Mouse (Mus musculus): ENCODE results near the gene Enpp6.
"Not testable (repeated sequence)": the region's sequence is repeated elsewhere in the genome, so short reads cannot be mapped to it uniquely, and the experiment has no call there.

The Enpp6 gene

DNA sequence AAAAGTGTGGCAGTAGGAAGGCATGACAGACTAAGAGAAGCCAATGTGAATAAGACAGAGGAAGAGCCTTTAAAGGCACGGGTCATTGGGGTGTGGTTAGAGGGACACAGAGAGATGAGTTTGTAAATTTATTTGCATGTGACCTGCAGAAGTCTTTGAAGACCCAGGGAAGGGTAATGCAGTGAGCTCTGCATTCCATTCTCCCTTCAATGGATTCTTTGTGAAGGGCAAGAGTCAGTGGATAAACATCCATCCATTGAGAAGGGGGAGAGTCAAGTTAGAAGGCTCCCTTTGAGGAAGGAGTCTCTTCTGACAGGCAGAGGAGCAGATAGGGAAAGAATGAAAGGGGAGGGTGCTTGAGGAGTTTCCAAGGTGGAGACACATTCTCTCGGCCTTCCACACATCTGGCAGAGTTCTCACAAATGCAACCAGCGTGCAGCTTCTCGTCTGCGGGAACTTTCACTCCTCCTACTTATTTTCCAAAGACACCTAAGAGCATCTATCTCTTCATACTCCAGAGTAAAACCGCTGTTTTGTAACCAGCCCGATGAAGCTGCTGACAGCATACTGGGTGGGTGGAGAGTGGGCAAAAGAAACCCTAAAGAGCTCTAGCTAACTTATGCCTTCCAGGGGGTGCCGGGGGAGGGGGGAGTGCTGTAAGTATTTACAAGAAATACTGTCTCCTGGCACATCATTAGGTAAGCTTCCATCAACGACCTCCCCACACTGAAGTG, 9.4 kb downstream of the Enpp6 start:
- no peak for DNase-seq (ENCODE audit: low spot score)

- DNase-seq (ENCODE audit: low spot score): no peak
Observed at GRCm38 (mm10) chr8:47005676-47006075, 19.0 kb downstream of the Enpp6 start.

DNA sequence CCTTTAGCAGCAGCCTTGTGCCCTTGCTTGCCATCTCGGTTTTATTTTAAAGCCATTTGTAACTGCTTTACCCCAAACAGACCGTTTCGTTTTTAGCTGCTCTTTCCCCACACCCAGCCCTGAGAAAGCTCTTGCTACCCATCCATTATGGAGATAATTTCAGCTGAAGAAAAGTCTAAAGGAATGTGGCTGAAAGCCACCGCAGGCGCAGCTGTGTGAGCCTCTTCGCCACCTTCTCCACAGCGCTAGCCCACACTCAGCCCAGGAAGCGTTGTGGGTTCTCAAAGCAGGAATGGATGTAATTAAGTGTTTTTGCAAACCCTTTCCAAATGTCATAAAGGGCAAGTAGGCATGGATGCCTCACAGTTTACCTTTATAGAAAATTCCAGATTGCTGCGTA, 20.1 kb downstream of the Enpp6 start:
- DNase-seq (ENCODE audit: low spot score): no peak

DNA sequence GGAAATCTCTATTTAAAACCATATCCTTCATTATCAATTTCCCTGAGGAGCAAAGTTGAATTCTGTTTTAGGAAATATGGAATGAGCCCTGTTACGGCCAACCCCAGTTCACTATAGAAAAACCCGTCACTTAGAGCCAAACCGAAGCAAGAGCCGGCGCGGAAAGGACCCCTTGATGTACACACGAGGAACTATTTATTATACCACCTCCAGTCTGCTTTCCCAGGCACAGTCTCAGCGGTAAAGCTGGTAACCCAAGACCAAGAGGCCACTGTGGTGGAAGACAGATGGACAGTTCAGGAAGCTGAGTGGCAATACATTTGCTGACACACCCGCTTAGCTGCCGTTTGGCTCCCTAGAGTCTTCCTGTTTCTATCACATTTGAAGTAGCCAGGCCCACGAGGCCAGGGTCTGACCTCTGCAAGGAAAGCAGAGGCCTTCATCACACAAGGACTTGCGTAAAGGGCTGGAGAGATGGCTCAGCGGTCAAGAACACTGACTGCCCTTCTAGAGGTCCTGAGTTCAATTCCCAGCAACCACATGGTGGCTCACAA, 21.6 kb downstream of the Enpp6 start:
- no peak for DNase-seq (ENCODE audit: low spot score)

DNA sequence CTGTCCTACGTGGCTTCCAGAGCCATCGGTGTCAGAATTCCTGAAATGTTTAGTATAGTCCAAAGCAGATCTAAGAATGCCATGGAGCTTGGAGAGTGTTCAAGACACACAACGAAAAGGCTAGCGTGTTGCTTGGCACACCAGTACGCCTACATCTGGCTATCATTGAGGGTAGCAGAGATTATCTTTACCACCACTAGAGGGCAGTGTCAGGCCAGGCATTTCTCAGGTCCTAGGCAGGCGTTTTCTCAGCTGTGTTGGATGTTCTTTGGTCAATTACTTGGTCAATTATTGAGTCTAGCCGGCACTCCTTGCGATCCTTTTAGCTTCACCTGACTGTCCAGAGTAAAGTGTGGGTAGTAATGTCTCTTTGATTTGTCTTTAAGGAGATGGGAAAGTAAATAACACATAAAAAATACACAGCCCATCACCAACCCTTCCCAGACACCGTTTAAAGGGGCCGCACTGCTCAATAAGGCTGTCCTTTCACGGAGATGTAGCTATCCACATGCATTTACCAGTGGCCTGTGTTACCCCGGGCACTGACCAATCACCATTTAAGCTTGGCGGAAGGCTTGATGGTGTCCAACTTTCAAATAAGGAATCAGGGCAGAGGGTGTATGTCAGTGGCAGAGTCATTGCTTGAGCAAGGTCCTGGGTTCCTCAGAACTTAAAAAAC, 29.7 kb downstream of the Enpp6 start:
- peak; percentile 93 for DNase-seq (ENCODE audit: low spot score)

- DNase-seq (ENCODE audit: low spot score): peak; percentile 36
Observed at GRCm38 (mm10) chr8:47021135-47021555, 34.5 kb downstream of the Enpp6 start.

GRCm38 (mm10) chr8:47024612-47025011, 37.9 kb downstream of the Enpp6 start:
- DNase-seq (ENCODE audit: low spot score): no peak

GRCm38 (mm10) chr8:47026841-47027490, 40.3 kb downstream of the Enpp6 start:
- no peak for DNase-seq (ENCODE audit: low spot score)

DNA sequence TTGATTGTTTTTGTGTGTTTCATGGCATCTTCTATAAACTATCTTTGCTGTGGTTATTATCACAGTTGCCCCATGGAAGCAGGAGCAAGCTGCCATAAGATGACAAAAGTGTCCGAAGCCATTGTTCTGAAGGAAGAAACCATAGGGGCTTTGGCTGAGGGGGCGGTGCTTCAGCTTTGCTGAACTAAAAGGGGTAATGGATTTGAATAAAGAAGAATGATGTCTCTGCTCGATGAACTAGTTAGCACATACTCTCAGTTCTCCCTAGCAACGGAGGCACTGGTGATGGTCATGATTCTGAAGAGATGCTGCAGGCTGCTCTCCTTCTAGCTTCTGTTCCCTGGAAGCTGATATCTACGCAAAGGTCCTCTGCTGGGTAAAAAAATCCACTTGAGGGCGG, 41.8 kb downstream of the Enpp6 start:
- DNase-seq (ENCODE audit: low spot score): no peak

- DNase-seq (ENCODE audit: low spot score): no peak
Observed at GRCm38 (mm10) chr8:47030321-47030720, 43.6 kb downstream of the Enpp6 start.

GRCm38 (mm10) chr8:47032081-47032480, 45.4 kb downstream of the Enpp6 start:
- no peak for DNase-seq (ENCODE audit: low spot score)

DNA sequence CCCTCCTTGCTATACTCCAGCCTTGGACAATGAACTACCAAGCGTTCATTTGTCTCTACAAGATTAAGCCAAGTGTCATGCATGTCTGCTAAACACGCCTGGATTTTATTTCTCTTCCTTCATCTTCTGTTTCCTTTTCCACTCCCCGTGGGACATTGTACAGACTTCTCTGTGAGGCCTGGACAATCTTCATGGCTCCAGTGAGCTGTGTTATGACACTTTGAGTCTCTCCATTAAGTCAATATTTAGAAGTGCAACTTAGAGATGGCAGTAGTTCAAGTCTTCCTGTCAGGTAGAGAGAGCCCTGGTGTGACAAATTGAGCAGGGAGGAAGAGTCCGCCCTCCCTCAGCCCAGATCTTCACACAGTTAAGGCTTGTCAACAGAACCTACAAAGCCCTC, 47.3 kb downstream of the Enpp6 start:
- no peak for DNase-seq (ENCODE audit: low spot score)

DNA sequence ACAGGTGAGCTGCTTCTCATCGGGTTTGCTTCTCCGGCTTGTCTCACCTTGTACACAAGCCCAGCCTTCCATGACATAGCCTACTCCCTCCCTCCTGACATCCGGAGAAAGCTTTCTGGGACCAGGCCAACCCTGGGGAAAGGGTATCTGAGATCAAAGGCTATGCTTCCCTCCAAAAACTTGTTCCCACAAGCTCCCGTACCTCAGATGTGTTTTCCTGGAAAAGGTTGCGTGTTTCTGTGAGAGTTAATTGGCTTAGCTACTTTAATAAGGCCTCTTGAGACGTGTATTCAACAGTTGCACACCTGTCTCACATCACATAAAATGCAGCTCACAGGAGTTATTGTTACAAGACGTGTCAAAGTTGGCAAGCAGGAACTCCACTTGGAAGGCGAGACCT, 49.8 kb downstream of the Enpp6 start:
- DNase-seq (ENCODE audit: low spot score): no peak

- no peak for DNase-seq (ENCODE audit: low spot score)
Observed at GRCm38 (mm10) chr8:47037405-47037804, 50.7 kb downstream of the Enpp6 start.

GRCm38 (mm10) chr8:47040215-47040614, 53.5 kb downstream of the Enpp6 start:
- DNase-seq (ENCODE audit: low spot score): not testable (repeated sequence)

- DNase-seq (ENCODE audit: low spot score): no peak
Observed at GRCm38 (mm10) chr8:47046340-47046739, 59.7 kb downstream of the Enpp6 start.

DNA sequence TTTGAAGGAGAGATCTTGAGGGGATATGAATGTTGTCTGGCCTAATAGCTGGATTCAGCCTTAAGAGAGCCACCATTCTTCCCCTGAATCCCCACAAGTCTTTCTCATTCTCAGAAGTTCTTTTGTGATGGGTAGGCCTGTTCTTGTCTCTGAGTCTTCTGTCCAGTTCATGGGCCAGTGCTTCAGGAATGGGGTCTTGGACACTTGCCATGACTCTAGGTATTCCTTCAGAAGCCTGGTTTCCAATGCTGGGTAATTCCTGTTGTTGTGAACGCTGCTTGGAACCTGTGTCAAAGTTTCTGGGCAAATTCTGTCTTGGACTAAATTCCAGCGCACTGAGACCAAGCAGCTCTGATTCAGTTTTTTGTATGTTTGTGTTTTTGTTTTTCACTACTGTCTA, 60.5 kb downstream of the Enpp6 start:
- no peak for DNase-seq (ENCODE audit: low spot score)

DNA sequence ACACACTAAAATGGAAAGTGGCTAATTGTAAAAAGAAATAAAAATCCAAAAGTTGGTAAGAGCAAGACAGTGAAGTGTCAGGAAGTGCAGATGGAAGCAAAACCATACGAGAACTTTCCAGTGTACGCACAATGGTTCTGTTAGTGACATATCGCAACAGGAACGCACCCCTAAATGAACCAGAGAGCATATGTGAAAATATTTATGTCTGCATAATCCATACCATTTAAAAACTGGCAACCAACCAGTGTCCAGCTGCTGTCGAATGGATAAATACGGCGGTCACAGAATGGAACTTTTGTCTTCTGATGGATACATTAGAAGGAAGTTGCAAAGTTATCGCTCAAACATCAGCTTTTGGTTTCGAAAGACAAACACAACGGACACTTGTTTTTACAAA, 61.9 kb downstream of the Enpp6 start:
- no peak for DNase-seq (ENCODE audit: low spot score)

- no peak for DNase-seq (ENCODE audit: low spot score)
Observed at GRCm38 (mm10) chr8:47052643-47053042, 66.0 kb downstream of the Enpp6 start.

DNA sequence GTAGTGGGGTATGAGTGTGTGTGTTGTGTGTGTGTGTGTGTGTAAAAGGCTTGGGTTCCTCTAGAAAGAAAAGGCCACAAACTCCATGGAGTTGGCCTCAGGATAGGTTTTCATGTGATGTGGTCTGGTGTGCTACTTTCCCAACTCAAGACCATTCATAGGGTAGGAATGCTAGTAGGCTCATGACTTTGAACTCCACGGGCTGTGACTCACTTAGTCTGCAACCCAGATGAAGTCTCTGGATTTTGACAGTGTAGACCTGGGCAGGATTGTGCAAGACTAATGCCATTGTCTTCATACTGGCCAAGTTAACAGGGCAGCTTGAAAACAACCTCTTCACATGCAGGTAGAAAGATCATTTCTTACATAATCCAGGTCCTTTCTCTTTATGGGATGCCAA, 69.4 kb downstream of the Enpp6 start:
- no peak for DNase-seq (ENCODE audit: low spot score)

DNA sequence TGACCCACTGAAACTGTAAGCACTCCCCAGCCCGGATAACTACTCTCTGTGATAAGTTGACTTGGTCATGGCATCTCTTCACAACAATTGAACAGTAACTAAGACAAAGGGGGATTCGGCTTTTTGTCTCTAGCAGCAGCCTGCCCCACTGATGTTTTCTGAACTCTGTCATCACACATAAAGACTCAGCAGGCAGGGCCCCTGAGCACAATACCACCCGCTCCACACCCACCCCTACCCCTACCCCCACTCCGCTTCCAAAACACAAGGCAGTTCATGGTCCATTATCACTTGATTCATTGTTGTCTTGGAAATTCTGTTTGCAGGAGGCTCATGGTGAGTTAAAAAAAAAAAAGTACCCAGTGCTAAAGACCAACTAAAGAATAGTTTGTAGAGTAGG, 71.8 kb downstream of the Enpp6 start:
- no peak for DNase-seq (ENCODE audit: low spot score)

GRCm38 (mm10) chr8:47058971-47059370, 72.3 kb downstream of the Enpp6 start:
- no peak for DNase-seq (ENCODE audit: low spot score)

All from retina, embryonic 14.5 days (tissue).